Mouse (Mus musculus): ENCODE data around the gene Nuak2.

Nuak2 gene

GRCm38 (mm10) chr1:132328565-132328964, 12.6 kb downstream of the Nuak2 start:
- DNase-seq, result peak; percentile 66

GRCm38 (mm10) chr1:132329656-132330055, 13.7 kb downstream of the Nuak2 start:
- DNase-seq, result no peak

GRCm38 (mm10) chr1:132330397-132330796, 14.5 kb downstream of the Nuak2 start:
- DNase-seq, result no peak

DNA sequence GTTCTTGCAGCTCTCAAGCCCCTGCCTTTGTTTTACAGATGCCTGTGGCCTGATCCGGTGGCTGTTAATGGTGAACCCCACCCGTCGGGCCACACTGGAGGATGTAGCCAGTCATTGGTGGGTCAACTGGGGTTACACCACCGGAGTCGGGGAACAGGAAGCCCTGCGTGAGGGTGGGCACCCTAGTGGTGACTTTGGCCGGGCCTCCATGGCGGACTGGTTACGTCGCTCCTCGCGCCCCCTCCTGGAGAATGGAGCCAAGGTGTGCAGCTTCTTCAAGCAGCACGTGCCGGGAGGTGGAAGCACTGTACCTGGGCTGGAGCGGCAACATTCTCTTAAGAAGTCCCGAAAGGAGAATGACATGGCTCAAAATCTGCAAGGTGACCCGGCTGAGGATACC, 15.4 kb downstream of the Nuak2 start:
- DNase-seq, result peak; percentile 39

DNA sequence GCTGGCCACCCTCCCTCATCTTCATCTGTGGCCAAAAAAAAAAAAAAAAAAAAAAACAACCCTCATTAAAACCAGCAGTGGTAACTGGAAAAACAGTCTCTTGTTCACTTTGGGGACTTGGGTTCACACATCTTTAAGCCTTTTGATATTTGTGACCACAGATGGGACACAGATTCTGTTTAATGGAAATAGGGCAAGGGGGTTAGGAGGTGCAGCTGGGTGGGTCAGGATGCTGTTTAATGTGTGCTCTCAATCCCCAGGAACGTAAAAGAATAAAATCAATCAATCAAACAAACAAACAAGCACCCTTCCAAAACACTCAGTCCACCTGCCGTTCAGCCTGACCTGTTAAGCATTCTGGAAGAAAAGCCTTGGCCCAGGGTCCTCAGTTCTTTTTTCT, 17.3 kb downstream of the Nuak2 start:
- DNase-seq, result no peak

GRCm38 (mm10) chr1:132333675-132334141, 17.8 kb downstream of the Nuak2 start:
- DNase-seq, result peak; percentile 88

GRCm38 (mm10) chr1:132334178-132334801, 18.4 kb downstream of the Nuak2 start:
- DNase-seq, result no peak

- peak; percentile 77 for DNase-seq
Observed at GRCm38 (mm10) chr1:132335378-132335965, 19.5 kb downstream of the Nuak2 start.

DNA sequence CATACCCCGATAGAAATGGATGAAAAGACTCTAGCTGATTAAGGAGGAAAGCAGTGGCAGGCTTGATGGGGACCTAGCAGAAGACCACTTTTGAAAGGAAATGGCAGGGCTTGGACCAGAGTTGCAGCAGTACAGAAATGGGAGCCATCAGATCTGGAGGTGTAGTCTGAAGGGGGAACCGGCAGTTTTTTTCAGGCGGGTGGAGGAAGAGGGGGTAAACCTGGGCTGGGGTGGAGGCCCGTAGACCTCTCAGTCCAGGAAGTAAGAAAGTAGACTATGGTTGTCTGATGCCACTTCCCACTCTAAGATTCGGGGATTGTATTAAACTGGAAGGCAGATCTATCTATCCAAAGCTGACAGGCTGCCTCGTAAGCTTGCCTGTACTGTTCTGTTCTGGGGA, 21.0 kb downstream of the Nuak2 start:
- DNase-seq, result no peak

DNA sequence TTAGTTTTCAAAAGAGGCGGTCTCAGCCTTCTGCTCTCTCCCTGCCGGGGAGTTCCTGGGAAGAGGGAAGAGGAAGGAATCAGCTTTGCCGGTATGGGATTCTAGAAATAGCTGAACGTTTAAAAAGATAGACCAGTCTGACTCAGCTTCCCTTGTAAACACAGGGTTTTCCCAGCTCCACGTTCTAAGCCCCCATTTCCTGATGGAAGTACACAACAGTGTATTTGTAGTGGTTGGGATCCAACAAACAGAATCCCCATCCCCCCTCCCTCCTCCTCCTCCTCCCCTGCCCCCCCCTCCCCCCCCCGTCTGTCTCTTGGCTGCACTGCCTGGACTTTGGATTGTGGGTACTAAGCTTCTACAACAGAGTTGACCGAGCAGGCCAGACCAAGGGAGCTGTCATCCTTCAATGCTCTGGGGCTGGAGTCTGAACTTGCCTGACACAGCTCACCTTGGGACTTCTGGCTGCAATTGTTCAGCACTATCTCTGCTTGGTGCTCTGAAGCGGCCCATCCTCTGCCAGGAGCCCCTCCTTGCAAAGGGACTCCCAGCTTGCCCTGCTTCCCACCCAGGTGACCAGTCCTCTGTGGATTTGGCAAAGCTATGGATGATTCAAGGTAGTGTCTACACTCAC, 22.2 kb downstream of the Nuak2 start:
- peak; percentile 62 for DNase-seq

- DNase-seq, result peak; percentile 60
Observed at GRCm38 (mm10) chr1:132341731-132342501, 26.0 kb downstream of the Nuak2 start.

DNA sequence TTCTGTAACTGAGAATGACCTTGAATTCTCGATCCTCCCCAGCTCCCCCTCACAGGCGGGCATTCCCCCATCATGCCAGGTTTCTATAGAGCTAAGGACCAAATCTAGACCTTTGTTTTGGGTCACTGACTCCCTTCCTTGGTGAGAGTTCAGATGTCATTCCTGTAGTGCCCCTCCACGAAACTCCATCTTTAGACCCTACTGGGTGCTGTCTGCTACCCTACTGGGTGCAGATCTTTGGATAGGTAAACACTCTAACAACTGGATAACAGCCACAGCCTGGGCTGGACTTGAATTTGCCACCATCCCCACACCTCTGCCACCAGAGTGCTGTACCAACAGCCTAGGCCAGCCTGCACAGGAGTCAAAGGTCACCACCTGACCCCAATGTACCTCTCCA, 26.6 kb downstream of the Nuak2 start:
- DNase-seq, result no peak

- no peak for DNase-seq
Observed at GRCm38 (mm10) chr1:132343191-132343590, 27.3 kb downstream of the Nuak2 start.

- DNase-seq, result no peak
Observed at GRCm38 (mm10) chr1:132343656-132344055, 27.7 kb downstream of the Nuak2 start.

DNA sequence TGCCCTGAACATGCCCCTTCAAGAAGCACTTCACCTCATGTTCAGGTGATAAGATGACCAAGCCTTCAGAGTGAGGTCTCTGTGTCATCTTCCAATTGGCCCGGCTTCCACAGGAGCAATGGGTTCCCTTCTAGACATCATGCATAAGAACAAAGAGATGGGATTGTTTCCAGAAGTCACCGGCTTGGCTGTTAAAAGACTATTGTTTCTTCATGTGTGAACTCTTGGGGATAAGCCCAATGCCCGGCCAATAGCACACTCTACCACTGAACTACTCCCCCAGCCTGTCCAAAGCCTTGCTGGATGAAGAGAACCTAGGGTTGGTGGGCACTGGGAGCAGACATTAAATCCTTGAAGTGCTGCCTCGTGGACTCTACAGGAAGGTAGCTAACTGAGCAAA, 29.6 kb downstream of the Nuak2 start:
- DNase-seq, result no peak

DNA sequence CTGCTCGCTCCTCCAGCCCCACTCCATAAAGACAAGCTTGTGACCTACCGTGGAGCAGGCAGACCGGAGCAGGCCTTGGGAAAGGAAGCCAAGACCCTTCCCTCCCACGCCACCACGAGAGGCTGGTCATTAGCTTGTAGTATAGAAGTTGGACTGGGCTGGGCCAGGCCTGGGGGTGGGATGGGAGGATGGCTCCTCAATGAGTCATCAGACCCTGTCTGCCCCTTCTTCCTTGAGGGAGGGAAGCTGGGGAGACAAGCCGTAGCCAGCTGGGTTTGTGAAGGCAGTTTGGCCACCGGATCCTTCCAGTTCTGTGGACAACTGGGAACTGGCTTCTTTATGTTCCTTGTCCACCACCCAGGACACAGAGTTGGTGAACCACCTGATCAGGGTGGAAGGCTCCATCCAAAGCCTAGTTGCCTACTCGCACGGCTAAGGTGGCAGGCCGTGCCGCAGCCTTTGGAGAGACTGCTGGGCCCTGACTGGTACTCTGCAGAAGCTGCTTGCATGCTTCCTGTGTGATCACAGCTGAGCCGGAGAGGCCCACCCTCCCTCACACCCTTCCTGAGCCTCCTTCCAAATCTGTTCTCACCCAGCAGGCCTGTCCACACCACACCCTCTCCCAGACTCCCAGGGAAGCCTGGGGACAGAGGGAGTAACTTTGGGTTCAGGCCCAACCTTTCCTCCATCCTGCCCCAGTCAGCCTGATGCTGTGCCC, 30.4 kb downstream of the Nuak2 start:
- peak; percentile 47 for DNase-seq

DNA sequence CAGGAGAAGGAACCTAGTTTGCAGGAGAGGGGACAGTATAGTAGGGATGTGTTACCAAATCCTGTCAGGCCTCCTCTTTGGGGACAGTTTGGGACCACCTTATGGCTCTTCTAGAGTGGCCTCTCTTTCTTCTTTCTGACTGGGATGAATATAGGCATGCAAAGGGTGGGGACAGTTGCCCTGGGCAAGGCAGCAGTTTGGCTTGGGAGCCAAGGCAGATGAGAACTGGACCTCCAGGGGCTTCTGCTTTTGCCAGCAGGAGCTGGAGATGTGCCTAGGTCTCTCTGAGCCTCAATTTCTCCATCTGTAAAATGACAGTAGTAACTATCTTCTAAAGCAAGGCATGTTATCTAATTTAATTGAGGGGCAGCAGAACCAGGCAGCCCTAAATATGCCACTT, 31.0 kb downstream of the Nuak2 start:
- no peak for DNase-seq

- DNase-seq, result no peak
Observed at GRCm38 (mm10) chr1:132348401-132348800, 32.5 kb downstream of the Nuak2 start.

DNA sequence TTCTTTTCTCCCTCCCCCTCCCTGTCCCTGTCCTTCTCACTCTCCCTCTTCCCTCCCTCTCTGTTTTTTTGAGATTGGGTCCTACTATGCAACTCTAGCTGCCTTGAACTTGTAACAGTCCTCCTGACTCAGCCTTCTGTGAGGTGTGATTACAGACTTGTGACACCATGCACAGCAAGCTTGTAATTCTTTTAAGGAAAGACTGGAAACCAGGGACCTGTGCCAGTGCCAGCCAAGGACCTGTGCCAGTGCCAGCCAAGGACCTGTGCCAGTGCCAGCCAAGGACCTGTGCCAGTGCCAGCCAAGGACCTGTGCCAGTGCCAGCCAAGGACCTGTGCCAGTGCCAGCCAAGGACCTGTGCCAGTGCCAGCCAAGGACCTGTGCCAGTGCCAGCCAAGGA, 33.1 kb downstream of the Nuak2 start:
- peak; percentile 55 for DNase-seq

- DNase-seq, result peak; percentile 54
Observed at GRCm38 (mm10) chr1:132349601-132350000, 33.7 kb downstream of the Nuak2 start.

GRCm38 (mm10) chr1:132351058-132351457, 35.1 kb downstream of the Nuak2 start:
- no peak for DNase-seq

DNA sequence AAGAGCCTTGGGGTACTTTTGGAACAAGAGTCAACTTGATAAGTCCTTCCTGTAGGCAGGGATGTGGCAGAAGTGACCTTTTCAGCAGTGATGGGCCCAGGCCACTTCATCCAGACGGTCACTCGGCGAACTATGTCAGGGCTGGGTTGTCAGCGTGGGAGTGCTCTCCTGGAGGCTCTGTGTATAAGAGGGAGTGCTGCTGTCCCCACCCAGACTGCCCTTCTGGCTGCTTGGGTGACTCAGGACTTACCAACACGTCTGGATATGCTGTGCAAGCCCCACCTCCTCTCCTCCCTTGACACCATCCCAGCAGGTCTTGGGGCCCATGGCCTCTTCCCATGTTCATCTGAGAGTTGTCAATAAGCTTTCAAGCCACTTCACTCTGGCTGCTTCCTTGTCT, 37.5 kb downstream of the Nuak2 start:
- peak; percentile 25 for DNase-seq

GRCm38 (mm10) chr1:132354234-132354633, 38.3 kb downstream of the Nuak2 start:
- peak; percentile 31 for DNase-seq

Measured in kidney, adult 18-20 months (tissue).